Mouse (Mus musculus): ENCODE measurements around the gene Hs3st1. TPM values are rescaled to one million over a fixed set of nuclear protein-coding genes. Genes with fewer than 3 reads are reported as not detected.
A peak's percentile ranks its signal among the peaks of the same experiment; 100 is the strongest.

Hs3st1 gene
- polyA plus RNA-seq, 2 experiments = 16.5 to 17.9 TPM

DNA sequence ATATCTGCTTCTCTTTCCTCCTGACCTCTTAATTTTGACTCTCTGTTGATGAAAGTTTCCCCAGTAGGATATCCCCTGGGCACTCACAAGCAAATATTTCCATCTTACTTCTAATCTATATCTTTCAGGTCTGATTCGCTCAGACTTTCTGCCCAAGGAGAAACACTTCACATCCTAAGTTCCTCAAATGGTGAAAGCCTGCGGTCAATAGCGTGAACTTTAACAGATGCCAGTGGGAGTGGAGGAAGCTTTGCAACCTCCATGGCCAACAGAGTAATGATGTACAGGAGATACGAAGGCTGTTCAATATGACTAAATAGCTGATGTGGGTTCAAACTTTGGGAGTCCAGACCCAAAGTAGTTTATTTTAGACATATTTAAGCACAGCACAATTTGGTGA, 94.4 kb downstream of the Hs3st1 start:
- Histone ChIP-seq H3K4me1 (ENCODE audit: control insufficient read depth, insufficient read depth, low read length) (no peaks in the 10 kb centered on the region), H3K9me3 (ENCODE audit: control insufficient read depth, low read length) (no peaks in the 10 kb centered on the region), H3K27ac (replicated peaks; ENCODE audit: low read depth, low read length) (no peak overlapping the region), H3K27me3 (ENCODE audit: control insufficient read depth, insufficient read depth, low read length) (no peaks in the 10 kb centered on the region), H3K9ac (ENCODE audit: low read depth, low read length, severe bottlenecking) (no peak overlapping the region), H3K36me3 (ENCODE audit: control insufficient read depth, insufficient read depth, low read length) (no peaks in the 10 kb centered on the region), H3K4me2 (replicated peaks; ENCODE audit: low read depth, low read length, severe bottlenecking) (no peak overlapping the region), H3K4me3 (replicated peaks; ENCODE audit: low read length) (no peak overlapping the region)
- no peak for ATAC-seq (ENCODE audit: low FRiP score, low read depth)
- DNase-seq (ENCODE audit: low spot score) = no peak
- no peak for TF ChIP-seq POLR2A (IDR thresholded peaks at IDR 0.05; ENCODE audit: borderline replicate concordance, extremely low read depth, insufficient read depth, insufficient read length)
- 96% methylated on average over 4 of the region's 4 CpGs for WGBS

DNA sequence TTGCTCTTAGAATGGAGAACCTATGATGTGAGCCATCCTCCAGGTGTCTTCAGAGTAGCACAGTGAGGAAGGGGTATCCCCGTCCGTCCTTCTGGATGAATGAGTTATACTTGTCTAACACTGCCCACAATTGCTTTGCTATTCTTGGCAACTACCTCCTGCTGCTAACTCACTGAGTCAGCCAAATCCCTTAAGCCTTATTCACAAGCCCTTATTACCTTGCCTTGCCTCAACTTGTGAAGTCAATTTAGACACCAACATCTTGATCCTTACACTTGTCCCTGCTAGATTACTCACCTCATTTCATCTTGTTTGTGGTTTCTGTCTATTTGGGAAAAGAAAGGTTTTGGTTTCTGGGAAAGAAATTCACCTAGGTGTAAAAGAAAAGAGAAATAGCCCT, 95.9 kb downstream of the Hs3st1 start:
- 61% methylated on average over 2 of the region's 2 CpGs for WGBS

GRCm38 (mm10) chr5:39644827-39645380, 110.4 kb downstream of the Hs3st1 start:
- DNase-seq (ENCODE audit: low spot score) (no peak), ATAC-seq (ENCODE audit: low FRiP score, low read depth) (peak; percentile 39; the same call in 1 of the 2 replicates)
- Histone ChIP-seq H3K9ac (ENCODE audit: low read depth, low read length, severe bottlenecking) (peak overlapping the region; percentile 55), H3K4me2 (replicated peaks; ENCODE audit: low read depth, low read length, severe bottlenecking) (peak overlapping the region; percentile 96), H3K4me1 (ENCODE audit: control insufficient read depth, insufficient read depth, low read length) (peaks cover 4% of the 10 kb centered on the region; the same call in 1 of the 2 replicates), H3K27me3 (ENCODE audit: control insufficient read depth, insufficient read depth, low read length) (peaks cover 15% of the 10 kb centered on the region), H3K9me3 (ENCODE audit: control insufficient read depth, low read length) (no peaks in the 10 kb centered on the region), H3K36me3 (ENCODE audit: control insufficient read depth, insufficient read depth, low read length) (no peaks in the 10 kb centered on the region), H3K27ac (replicated peaks; ENCODE audit: low read depth, low read length) (no peak overlapping the region), H3K4me3 (replicated peaks; ENCODE audit: low read length) (peak overlapping the region; percentile 61)
- no peak for TF ChIP-seq POLR2A (IDR thresholded peaks at IDR 0.05; ENCODE audit: borderline replicate concordance, extremely low read depth, insufficient read depth, insufficient read length)
- WGBS = 2% methylated on average over 26 of the region's 28 CpGs

More for the DNA sequence above, 95.9 kb downstream of the Hs3st1 start:
- no peak for ATAC-seq (ENCODE audit: low FRiP score, low read depth)
- no peak overlapping the region for H3K4me3 ChIP-seq (replicated peaks; ENCODE audit: low read length)
- H3K4me1 ChIP-seq (ENCODE audit: control insufficient read depth, insufficient read depth, low read length) = no peaks in the 10 kb centered on the region
- no peak for DNase-seq (ENCODE audit: low spot score)
- H3K9me3 ChIP-seq (ENCODE audit: control insufficient read depth, low read length) = no peaks in the 10 kb centered on the region
- no peaks in the 10 kb centered on the region for H3K36me3 ChIP-seq (ENCODE audit: control insufficient read depth, insufficient read depth, low read length)
- H3K4me2 ChIP-seq (replicated peaks; ENCODE audit: low read depth, low read length, severe bottlenecking) = no peak overlapping the region
- no peak overlapping the region for H3K27ac ChIP-seq (replicated peaks; ENCODE audit: low read depth, low read length)
- H3K9ac ChIP-seq (ENCODE audit: low read depth, low read length, severe bottlenecking) = no peak overlapping the region
- TF ChIP-seq POLR2A (IDR thresholded peaks at IDR 0.05; ENCODE audit: borderline replicate concordance, extremely low read depth, insufficient read depth, insufficient read length) = no peak
- H3K27me3 ChIP-seq (ENCODE audit: control insufficient read depth, insufficient read depth, low read length) = no peaks in the 10 kb centered on the region

- no peak overlapping the region for H3K27ac ChIP-seq (replicated peaks; ENCODE audit: low read depth, low read length)
- WGBS = under 1% methylated on average over 52 of the region's 56 CpGs
- H3K27me3 ChIP-seq (ENCODE audit: control insufficient read depth, insufficient read depth, low read length) = peaks cover 15% of the 10 kb centered on the region
- peak overlapping the region; percentile 55 for H3K9ac ChIP-seq (ENCODE audit: low read depth, low read length, severe bottlenecking)
- H3K36me3 ChIP-seq (ENCODE audit: control insufficient read depth, insufficient read depth, low read length) = no peaks in the 10 kb centered on the region
- peak; percentile 89 for DNase-seq (ENCODE audit: low spot score)
- no peaks in the 10 kb centered on the region for H3K9me3 ChIP-seq (ENCODE audit: control insufficient read depth, low read length)
- peak; percentile 93 for ATAC-seq (ENCODE audit: low FRiP score, low read depth)
- H3K4me2 ChIP-seq (replicated peaks; ENCODE audit: low read depth, low read length, severe bottlenecking) = peak overlapping the region; percentile 96
- TF ChIP-seq POLR2A (IDR thresholded peaks at IDR 0.05; ENCODE audit: borderline replicate concordance, extremely low read depth, insufficient read depth, insufficient read length) = 0 out of 2 replicates have a peak, but pooled peaks have one; percentile 28
- H3K4me1 ChIP-seq (ENCODE audit: control insufficient read depth, insufficient read depth, low read length) = peaks cover 4% of the 10 kb centered on the region
- H3K4me3 ChIP-seq (replicated peaks; ENCODE audit: low read length) = peak overlapping the region; percentile 61
Observed at GRCm38 (mm10) chr5:39643924-39644826, 111.1 kb downstream of the Hs3st1 start.

- Histone ChIP-seq H3K4me3 (replicated peaks; ENCODE audit: low read length) (peak overlapping the region; percentile 61), H3K9me3 (ENCODE audit: control insufficient read depth, low read length) (no peaks in the 10 kb centered on the region), H3K27me3 (ENCODE audit: control insufficient read depth, insufficient read depth, low read length) (peaks cover 15% of the 10 kb centered on the region), H3K36me3 (ENCODE audit: control insufficient read depth, insufficient read depth, low read length) (no peaks in the 10 kb centered on the region), H3K4me2 (replicated peaks; ENCODE audit: low read depth, low read length, severe bottlenecking) (peak overlapping the region; percentile 96), H3K27ac (replicated peaks; ENCODE audit: low read depth, low read length) (no peak overlapping the region), H3K4me1 (ENCODE audit: control insufficient read depth, insufficient read depth, low read length) (peaks cover 4% of the 10 kb centered on the region), H3K9ac (ENCODE audit: low read depth, low read length, severe bottlenecking) (peak overlapping the region; percentile 55)
- ATAC-seq (ENCODE audit: low FRiP score, low read depth) (no peak), DNase-seq (ENCODE audit: low spot score) (peak; percentile 10)
- no peak for TF ChIP-seq POLR2A (IDR thresholded peaks at IDR 0.05; ENCODE audit: borderline replicate concordance, extremely low read depth, insufficient read depth, insufficient read length)
- 2% methylated on average over 22 of the region's 22 CpGs for WGBS
Observed at GRCm38 (mm10) chr5:39643260-39643923, 111.9 kb downstream of the Hs3st1 start.
